8 mouse cellular contexts compared by ENCODE assay signal in genomic region chr8:128415730-128416684, GRCm38 (mm10). TPM values are rescaled to one million over a fixed set of nuclear protein-coding genes. Genes with fewer than 3 reads are reported as not detected.
A peak's percentile ranks its signal among the peaks of the same experiment; 100 is the strongest.
DNase-seq lines count a peak whose midpoint lies in the region; ATAC-seq lines count a peak whose summit lies in the region.

No protein-coding gene starts in this region.

- peaks cover 44% of the 10 kb centered on the region for H3K4me1 ChIP-seq in forebrain, embryonic 15.5 days
- H3K4me1 ChIP-seq in midbrain, embryonic 14.5 days (ENCODE audit: control insufficient read depth, insufficient read depth, low read length), result peaks cover 23% of the 10 kb centered on the region

- H3K4me3 ChIP-seq in forebrain, embryonic 15.5 days, result no peak overlapping the region
- H3K4me3 ChIP-seq in midbrain, embryonic 14.5 days (replicated peaks; ENCODE audit: low read depth, low read length), result no peak overlapping the region

- intact Hi-C loops in heart, postnatal 25 days (cut with DNase I), result no loop called here

- DNase-seq in heart, adult 9 months (ENCODE audit: low spot score in 2 of 2), result peak; percentile 42 to 53
- DNase-seq in heart, postnatal 25 days (ENCODE audit: low spot score), result no peak
- DNase-seq in layer of hippocampus, adult 18-20 months (ENCODE audit: low spot score in 2 of 2), result peak; percentile 39 to 77
- peak; percentile 69 for DNase-seq in midbrain, embryonic 14.5 days
- no peak for DNase-seq in thymus, postnatal 4 days
- no peak for DNase-seq in ovary, postnatal 14 days (ENCODE audit: low spot score)
- no peak for DNase-seq in urinary bladder, adult 2 months (ENCODE audit: low spot score)

- H3K9me3 ChIP-seq in forebrain, embryonic 15.5 days, result no peaks in the 10 kb centered on the region
- no peaks in the 10 kb centered on the region for H3K9me3 ChIP-seq in midbrain, embryonic 14.5 days (ENCODE audit: control insufficient read depth, low read length)

- no peaks in the 10 kb centered on the region for H3K27me3 ChIP-seq in forebrain, embryonic 15.5 days
- no peaks in the 10 kb centered on the region for H3K27me3 ChIP-seq in midbrain, embryonic 14.5 days (ENCODE audit: control insufficient read depth, insufficient read depth, low read length)

- no peak overlapping the region for H3K4me2 ChIP-seq in forebrain, embryonic 15.5 days (replicated peaks)
- H3K4me2 ChIP-seq in midbrain, embryonic 14.5 days (ENCODE audit: low read length), result no peak overlapping the region

- peak overlapping the region; percentile 71 for H3K27ac ChIP-seq in forebrain, embryonic 15.5 days (replicated peaks)
- H3K27ac ChIP-seq in midbrain, embryonic 14.5 days (replicated peaks; ENCODE audit: low read depth, low read length), result peak overlapping the region; percentile 62

- no peak overlapping the region for H3K9ac ChIP-seq in forebrain, embryonic 15.5 days (replicated peaks)
- H3K9ac ChIP-seq in midbrain, embryonic 14.5 days (replicated peaks; ENCODE audit: low read length), result no peak overlapping the region

- WGBS in forebrain, embryonic 15.5 days, result 13% methylated on average over 4 of the region's 4 CpGs
- 49% methylated on average over 4 of the region's 4 CpGs for WGBS in midbrain, embryonic 14.5 days

- H3K36me3 ChIP-seq in forebrain, embryonic 15.5 days, result peaks cover 1% of the 10 kb centered on the region; the same call in 1 of the 2 replicates
- H3K36me3 ChIP-seq in midbrain, embryonic 14.5 days (ENCODE audit: control insufficient read depth, insufficient read depth, low read length), result 0 out of 2 replicates have a peak, but pooled peaks cover 2% of the 10 kb centered on the region

- peak; percentile 88 for ATAC-seq in forebrain, embryonic 15.5 days (replicated peaks)
- peak; percentile 48; the same call in 1 of the 2 replicates for ATAC-seq in midbrain, embryonic 14.5 days (ENCODE audit: low FRiP score, low TSS enrichment)

RNA-seq across cellular contexts. Expression of gene Nrp1, which starts 57.6 kb away (rescaled TPM):
- 100 to 1,000 TPM; 110 to 116 TPM for total RNA-seq in heart, postnatal 25 days (2021)
- 132 and 134 TPM in 2 replicates for polyA plus RNA-seq in forebrain, embryonic 15.5 days (2015; fragmentation: Nextera tagmentation; extraction: Ambion mirVana)
- total RNA-seq in layer of hippocampus, adult 18-20 months (2021), result 10 to 100 TPM; 90.2 to 91.4 TPM
- 53.8 and 61.7 TPM in 2 replicates for polyA plus RNA-seq in midbrain, embryonic 14.5 days (2014; fragmentation: Nextera tagmentation; extraction: Ambion mirVana)
- polyA plus RNA-seq in urinary bladder, adult 2 months (2012; rRNA removed), result 23.4 and 28.1 TPM in 2 replicates

Comparison
In these comparisons a context has a peak if more than half of its experiments do, and no peak if none do; other contexts are left out.
1. DNase-seq: peak in heart, adult 9 months (2 of 2), layer of hippocampus, adult 18-20 months (2 of 2) and midbrain, embryonic 14.5 days (single experiment); none in heart, postnatal 25 days (single experiment), thymus, postnatal 4 days (single experiment), ovary, postnatal 14 days (single experiment) and urinary bladder, adult 2 months (single experiment).